9 mouse cellular contexts compared by ENCODE assay signal in the genomic region with DNA sequence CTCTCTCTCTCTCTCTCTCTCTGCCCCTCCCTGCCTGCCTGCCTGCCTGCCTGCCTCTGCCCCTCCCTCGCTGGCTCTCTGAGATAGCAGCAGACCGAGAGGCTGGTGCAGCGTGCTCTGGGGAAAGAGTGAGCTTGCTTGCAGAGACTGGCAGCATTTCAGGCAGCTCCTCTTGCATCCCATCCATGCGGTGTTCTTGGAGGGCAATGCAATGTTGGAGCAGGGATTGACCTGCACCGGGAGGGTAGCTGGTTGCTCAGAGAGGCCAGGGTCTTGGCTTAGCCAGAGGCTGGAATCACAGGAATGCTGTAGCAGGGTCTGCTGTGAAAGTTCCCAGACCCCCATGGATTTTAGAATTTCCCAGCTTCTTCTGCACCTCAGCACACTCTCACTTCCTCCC.
DNase-seq lines count a peak whose midpoint lies in the region; ATAC-seq lines count a peak whose summit lies in the region.
"Had no signal": no experiment of that assay in that cellular context is flagged by ENCODE, and none has a peak within 500 bp of the region (broad histone marks: within the 10 kb centered on the region; RNA-seq: fewer than 3 reads in every experiment).

No protein-coding gene starts in this region.

- peak overlapping the region; percentile 12; the same call in 1 of the 2 replicates for H3K9ac ChIP-seq in hindbrain, embryonic 14.5 days
- no peak overlapping the region; the same call in 1 of the 2 replicates for H3K9ac ChIP-seq in limb, embryonic 12.5 days (replicated peaks)

- WGBS in hindbrain, embryonic 14.5 days = 11% methylated on average over 5 of the region's 5 CpGs
- WGBS in limb, embryonic 12.5 days = 4% methylated on average over 5 of the region's 5 CpGs

- peak overlapping the region; percentile 23; the same call in 1 of the 2 replicates for H3K27ac ChIP-seq in hindbrain, embryonic 14.5 days
- H3K27ac ChIP-seq in limb, embryonic 12.5 days = peak overlapping the region; percentile 69
- H3K27ac ChIP-seq: heart, adult 2 months had no signal

- ATAC-seq in erythroblast, adult 5-6 weeks (replicated peaks; ENCODE audit: low FRiP score, poor library complexity, severe bottlenecking) = peak; percentile 67; the same call in 1 of the 2 replicates
- peak; percentile 55; the same call in 1 of the 2 replicates for ATAC-seq in hindbrain, embryonic 14.5 days (ENCODE audit: low FRiP score)
- ATAC-seq in limb, embryonic 12.5 days (ENCODE audit: insufficient number of reproducible peaks, insufficient read depth, low FRiP score, low TSS enrichment, low read depth) = no peak
- no peak for ATAC-seq in monocyte, adult 5-6 weeks (replicated peaks; ENCODE audit: insufficient number of reproducible peaks, low FRiP score, low TSS enrichment, poor library complexity, severe bottlenecking)

- no peaks in the 10 kb centered on the region for H3K9me3 ChIP-seq in hindbrain, embryonic 14.5 days (ENCODE audit: control insufficient read depth, low read length)
- H3K9me3 ChIP-seq in limb, embryonic 12.5 days = no peaks in the 10 kb centered on the region

- peak; percentile 7 for DNase-seq in ovary, postnatal 36 days (ENCODE audit: low spot score)
- DNase-seq in ovary, postnatal 10 days (ENCODE audit: low spot score) = no peak
- peak; percentile 38 for DNase-seq in hindbrain, embryonic 14.5 days (ENCODE audit: low spot score)
- peak; percentile 40 for DNase-seq in retina, embryonic 14.5 days (ENCODE audit: low spot score)
- DNase-seq in gastrocnemius, postnatal 25 days = no peak

- H3K4me1 ChIP-seq in hindbrain, embryonic 14.5 days (replicated peaks; ENCODE audit: control insufficient read depth, insufficient read depth, low read length) = peaks cover 14% of the 10 kb centered on the region
- H3K4me1 ChIP-seq in limb, embryonic 12.5 days (replicated peaks) = peaks cover 55% of the 10 kb centered on the region

- peak overlapping the region; percentile 13 for H3K4me3 ChIP-seq in hindbrain, embryonic 14.5 days (replicated peaks; ENCODE audit: low read length)
- H3K4me3 ChIP-seq in limb, embryonic 12.5 days (replicated peaks) = peak overlapping the region; percentile 11
- H3K4me3 ChIP-seq: heart, adult 2 months had no signal

- H3K27me3 ChIP-seq in hindbrain, embryonic 14.5 days (ENCODE audit: control insufficient read depth, insufficient read depth, low read length) = no peaks in the 10 kb centered on the region
- no peaks in the 10 kb centered on the region for H3K27me3 ChIP-seq in limb, embryonic 12.5 days

- no peaks in the 10 kb centered on the region for H3K36me3 ChIP-seq in hindbrain, embryonic 14.5 days (replicated peaks; ENCODE audit: control insufficient read depth, insufficient read depth)
- no peaks in the 10 kb centered on the region; the same call in 1 of the 2 replicates for H3K36me3 ChIP-seq in limb, embryonic 12.5 days

- peak overlapping the region; percentile 43 for H3K4me2 ChIP-seq in hindbrain, embryonic 14.5 days (replicated peaks)
- H3K4me2 ChIP-seq in limb, embryonic 12.5 days = peak overlapping the region; percentile 48

Comparison
In these comparisons a context has a peak if more than half of its experiments do, and no peak if none do; other contexts are left out.
1. DNase-seq: peak in ovary, postnatal 36 days (single experiment), hindbrain, embryonic 14.5 days (single experiment) and retina, embryonic 14.5 days (single experiment); none in ovary, postnatal 10 days (single experiment) and gastrocnemius, postnatal 25 days (single experiment).
2. ATAC-seq: peak in erythroblast, adult 5-6 weeks (single experiment) and hindbrain, embryonic 14.5 days (single experiment); none in limb, embryonic 12.5 days (single experiment) and monocyte, adult 5-6 weeks (single experiment).